Mouse (Mus musculus): ENCODE measurements around the gene Prnd.
A peak's percentile ranks its signal among the peaks of the same experiment; 100 is the strongest.

Prnd gene

GRCm38 (mm10) chr2:131980866-131981265 lies 30.2 kb downstream of the Prnd start:
- no peak for DNase-seq (ENCODE audit: extremely low spot score, low read depth, low spot score)

- DNase-seq (ENCODE audit: extremely low spot score, low read depth, low spot score): peak; percentile 71
Measured at GRCm38 (mm10) chr2:131982546-131983196, 32.0 kb downstream of the Prnd start.

- no peak for DNase-seq (ENCODE audit: extremely low spot score, low read depth, low spot score)
Measured at GRCm38 (mm10) chr2:131987950-131988349, 37.3 kb downstream of the Prnd start.

GRCm38 (mm10) chr2:131988550-131988949 lies 37.9 kb downstream of the Prnd start:
- no peak for DNase-seq (ENCODE audit: extremely low spot score, low read depth, low spot score)

GRCm38 (mm10) chr2:131992487-131992886 lies 41.8 kb downstream of the Prnd start:
- DNase-seq (ENCODE audit: extremely low spot score, low read depth, low spot score): no peak

GRCm38 (mm10) chr2:131993151-131993550 lies 42.5 kb downstream of the Prnd start:
- DNase-seq (ENCODE audit: extremely low spot score, low read depth, low spot score): no peak

- no peak for DNase-seq (ENCODE audit: extremely low spot score, low read depth, low spot score)
Measured at GRCm38 (mm10) chr2:131993563-131994088, 43.0 kb downstream of the Prnd start.

- no peak for DNase-seq (ENCODE audit: extremely low spot score, low read depth, low spot score)
Measured at GRCm38 (mm10) chr2:131994971-131995370, 44.3 kb downstream of the Prnd start.

GRCm38 (mm10) chr2:131995742-131996141 lies 45.1 kb downstream of the Prnd start:
- no peak for DNase-seq (ENCODE audit: extremely low spot score, low read depth, low spot score)

- DNase-seq (ENCODE audit: extremely low spot score, low read depth, low spot score): no peak
Measured at GRCm38 (mm10) chr2:131996369-131996768, 45.7 kb downstream of the Prnd start.

GRCm38 (mm10) chr2:131997356-131997755 lies 46.7 kb downstream of the Prnd start:
- DNase-seq (ENCODE audit: extremely low spot score, low read depth, low spot score): no peak

GRCm38 (mm10) chr2:132001696-132002334 lies 51.2 kb downstream of the Prnd start:
- no peak for DNase-seq (ENCODE audit: extremely low spot score, low read depth, low spot score)

- DNase-seq (ENCODE audit: extremely low spot score, low read depth, low spot score): no peak
Measured at GRCm38 (mm10) chr2:132003916-132004315, 53.3 kb downstream of the Prnd start.

- no peak for DNase-seq (ENCODE audit: extremely low spot score, low read depth, low spot score)
Measured at GRCm38 (mm10) chr2:132004495-132005136, 54.0 kb downstream of the Prnd start.

- DNase-seq (ENCODE audit: extremely low spot score, low read depth, low spot score): no peak
Measured at GRCm38 (mm10) chr2:132005445-132005844, 54.8 kb downstream of the Prnd start.

All from hindlimb bud, embryonic 11.5 days (tissue).